Mouse (Mus musculus): Measurements from ENCODE around the gene Fa2h.

DNA sequence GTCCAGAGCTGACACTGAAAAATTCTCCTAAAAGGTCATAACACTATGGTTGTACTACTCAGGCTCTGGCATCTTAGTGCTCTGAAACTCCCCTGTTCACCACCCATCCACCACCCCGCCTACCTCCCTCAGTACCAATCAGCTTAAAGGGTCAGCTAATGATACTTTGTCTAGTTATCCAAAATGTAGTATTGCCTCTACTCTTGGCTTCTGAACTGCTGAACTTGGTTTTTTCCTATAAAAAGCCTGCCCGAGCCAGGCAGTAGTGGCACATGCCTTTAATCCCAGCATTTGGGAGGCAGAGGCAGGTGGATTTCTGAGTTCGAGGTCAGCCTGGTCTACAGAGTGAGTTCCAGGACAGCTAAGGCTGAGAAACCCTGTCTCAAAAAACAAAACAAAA, 89.3 kb downstream of the Fa2h start:
- no peak for TF ChIP-seq CTCF (IDR thresholded peaks at IDR 0.05; ENCODE audit: insufficient read depth, low read length)
- TF ChIP-seq POLR2A (IDR thresholded peaks at IDR 0.05; ENCODE audit: borderline replicate concordance, extremely low read depth, low read depth, low read length): no peak

Data from lung, adult 2 months (tissue).